Mouse (Mus musculus) lung, embryonic 14.5 days (tissue): ENCODE results near the gene Arid1a. TPM values are rescaled to one million over a fixed set of nuclear protein-coding genes. Genes with fewer than 3 reads are reported as not detected.
"Not testable (repeated sequence)": the region's sequence is repeated elsewhere in the genome, so short reads cannot be mapped to it uniquely, and the experiment has no call there.

Source experiments
- ATAC-seq: fragments of 200-750 bp; cut with Nextera tagmentation; 2 replicates; pipeline ENCODE4 v1.8.0; 2017; ENCODE audit warnings: mild to moderate bottlenecking, moderate TSS enrichment, moderate library complexity; ENCODE audit not compliant: insufficient read depth
- DNase-seq: peaks from one replicate; pipeline ENCODE4 v3.0.0-alpha.2; 2015
- H3K27ac ChIP-seq: fragments of 300-500 bp; sonication (generic); 2 replicates; pipeline ENCODE4 v1.5.1; 2014; ENCODE audit warnings: low read depth, mild to moderate bottlenecking, moderate library complexity
- H3K27me3 ChIP-seq: fragments of 300-500 bp; sonication (generic); 2 replicates; pipeline ENCODE4 v1.6.1; 2014; ENCODE audit warnings: low read length, control low read depth; ENCODE audit not compliant: insufficient read depth
- H3K36me3 ChIP-seq: fragments of 300-500 bp; sonication (generic); 2 replicates; pipeline ENCODE4 v1.6.1; 2014; ENCODE audit warnings: control low read depth; ENCODE audit not compliant: insufficient read depth
- H3K4me1 ChIP-seq: fragments of 300-500 bp; sonication (generic); 2 replicates; pipeline ENCODE4 v1.6.1; 2014; ENCODE audit warnings: antibody characterized with exemption, control low read depth; ENCODE audit not compliant: insufficient read depth
- H3K4me2 ChIP-seq: fragments of 300-500 bp; sonication (generic); 2 replicates; pipeline ENCODE4 v1.6.1; 2014; ENCODE audit warnings: mild to moderate bottlenecking
- H3K4me3 ChIP-seq: fragments of 300-500 bp; sonication (generic); 2 replicates; pipeline ENCODE4 v1.5.1; 2014; ENCODE audit warnings: low read depth, low read length
- H3K9ac ChIP-seq: fragments of 300-500 bp; sonication (generic); 2 replicates; pipeline ENCODE4 v1.6.1; 2014
- H3K9me3 ChIP-seq: fragments of 300-500 bp; sonication (generic); 2 replicates; pipeline ENCODE4 v1.6.1; 2016; ENCODE audit warnings: low read depth, low read length, control low read depth
- CTCF ChIP-seq: IDR thresholded peaks from 2 replicates; pipeline ENCODE4 v1.5.1; 2016; ENCODE audit warnings: antibody characterized with exemption, low read depth
- WGBS: fragments of 180-500 bp; shearing (Covaris S2); extraction: QIAGEN DNeasy Blood & Tissue Kit; methylation state at CpG from one replicate; pipeline ENCODE4 v1.1.7; 2014; 5-methylcytosine and 5-hydroxymethylcytosine counted together
- polyA plus RNA-seq: library from polyadenylated mRNA; unstranded; fragments of >200 nt; fragmentation: Nextera tagmentation; extraction: Ambion mirVana; gene quantifications from 2 replicates; pipeline ENCODE4 v1.2.1, GENCODE M21; 2014

Gene Arid1a
- polyA plus RNA-seq, 1 experiment from 2014 or later: 44.7 TPM

GRCm38 (mm10) chr4:133659497-133660192 lies 96.9 kb downstream of the Arid1a start:
- no peaks in the 10 kb centered on the region for H3K27me3 ChIP-seq
- DNase-seq: peak; percentile 77
- H3K4me3 ChIP-seq: peak overlapping the region; percentile 34
- no peak for TF ChIP-seq CTCF
- H3K27ac ChIP-seq: peak overlapping the region; percentile 98
- WGBS: 4% methylated on average over 15 of the region's 15 CpGs
- peaks cover 25% of the 10 kb centered on the region for H3K4me1 ChIP-seq
- no peaks in the 10 kb centered on the region for H3K9me3 ChIP-seq
- ATAC-seq: peak; percentile 36
- peak overlapping the region; percentile 71 for H3K4me2 ChIP-seq
- peaks cover 13% of the 10 kb centered on the region; the same call in 1 of the 2 replicates for H3K36me3 ChIP-seq
- peak overlapping the region; percentile 50 for H3K9ac ChIP-seq

- H3K9me3 ChIP-seq: no peaks in the 10 kb centered on the region
- peak overlapping the region; percentile 98; the same call in 1 of the 2 replicates for H3K27ac ChIP-seq
- peak overlapping the region; percentile 71; the same call in 1 of the 2 replicates for H3K4me2 ChIP-seq
- no peaks in the 10 kb centered on the region for H3K27me3 ChIP-seq
- peaks cover 25% of the 10 kb centered on the region for H3K4me1 ChIP-seq
- H3K36me3 ChIP-seq: peaks cover 10% of the 10 kb centered on the region; the same call in 1 of the 2 replicates
- H3K4me3 ChIP-seq: no peak overlapping the region
- 37% methylated on average over 2 of the region's 2 CpGs for WGBS
- ATAC-seq (no peak), DNase-seq (no peak)
- no peak overlapping the region for H3K9ac ChIP-seq
- TF ChIP-seq CTCF: no peak
These were observed 97.8 kb downstream of the Arid1a start for GRCm38 (mm10) chr4:133658729-133659128.

DNA sequence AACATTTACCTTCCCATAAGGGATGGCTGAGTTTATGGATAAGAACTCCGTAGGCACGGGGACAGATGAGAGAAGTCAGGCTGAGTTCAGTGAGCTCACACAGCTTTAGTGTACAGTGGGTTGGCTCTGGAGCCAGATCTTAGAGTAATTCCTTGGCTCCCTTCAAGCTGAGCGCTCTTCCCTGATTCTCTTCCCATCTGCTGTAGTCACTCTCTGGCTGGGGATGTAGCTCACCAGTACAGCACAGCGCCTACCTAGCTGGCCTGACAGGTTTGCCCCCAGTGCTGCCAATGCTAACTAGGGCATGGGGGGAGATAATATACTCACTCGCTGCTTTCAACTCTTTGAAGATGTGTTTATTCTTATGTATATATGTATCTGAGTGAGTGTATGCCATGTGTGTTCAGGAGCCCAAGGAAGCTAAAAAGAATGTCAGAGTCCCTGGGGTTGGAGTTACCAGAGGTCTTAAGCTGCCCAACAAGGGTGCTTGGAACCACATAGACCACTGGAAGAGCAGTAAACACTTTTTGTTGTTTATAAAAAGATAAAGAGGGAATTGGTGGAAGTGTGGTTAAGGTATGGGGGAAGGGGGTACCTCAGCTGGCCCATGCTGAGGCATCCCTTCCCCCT lies 98.6 kb downstream of the Arid1a start:
- H3K9me3 ChIP-seq: no peaks in the 10 kb centered on the region
- H3K4me2 ChIP-seq: no peak overlapping the region
- ATAC-seq (no peak), DNase-seq (no peak)
- H3K36me3 ChIP-seq: peaks cover 10% of the 10 kb centered on the region; the same call in 1 of the 2 replicates
- H3K27me3 ChIP-seq: no peaks in the 10 kb centered on the region
- no peak for TF ChIP-seq CTCF
- 0 out of 2 replicates have a peak overlapping the region, but pooled peaks have one; percentile 13 for H3K27ac ChIP-seq
- H3K9ac ChIP-seq: no peak overlapping the region
- no peak overlapping the region for H3K4me3 ChIP-seq
- 44% methylated on average over 5 of the region's 5 CpGs for WGBS
- H3K4me1 ChIP-seq: peaks cover 25% of the 10 kb centered on the region

DNA sequence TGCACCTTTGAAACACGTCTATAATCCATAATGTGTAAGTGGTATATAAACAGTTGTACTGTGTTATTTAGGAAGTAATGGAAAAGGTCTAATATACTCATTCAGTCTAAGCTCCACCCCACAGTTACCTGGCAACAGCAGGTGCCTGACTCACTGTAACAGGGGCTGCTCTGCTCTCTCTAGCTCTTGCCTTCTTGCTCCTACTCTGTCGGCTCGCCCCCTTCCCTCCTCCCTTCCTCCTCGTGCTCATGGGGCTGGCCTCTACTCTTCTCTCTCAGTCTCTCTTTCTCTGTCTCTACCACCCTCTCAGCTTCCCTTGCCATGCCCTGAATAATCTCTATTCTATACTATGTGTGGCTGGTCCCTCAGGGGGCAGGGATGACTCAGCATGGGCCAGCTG lies 99.6 kb downstream of the Arid1a start:
- DNase-seq (no peak), ATAC-seq (no peak)
- no peak overlapping the region for H3K9ac ChIP-seq
- H3K4me3 ChIP-seq: no peak overlapping the region
- H3K9me3 ChIP-seq: no peaks in the 10 kb centered on the region
- 20% methylated on average over 4 of the region's 4 CpGs for WGBS
- H3K4me1 ChIP-seq: peaks cover 25% of the 10 kb centered on the region
- TF ChIP-seq CTCF: no peak
- no peak overlapping the region for H3K27ac ChIP-seq
- H3K27me3 ChIP-seq: no peaks in the 10 kb centered on the region
- H3K4me2 ChIP-seq: no peak overlapping the region
- H3K36me3 ChIP-seq: peaks cover 3% of the 10 kb centered on the region; the same call in 1 of the 2 replicates

DNA sequence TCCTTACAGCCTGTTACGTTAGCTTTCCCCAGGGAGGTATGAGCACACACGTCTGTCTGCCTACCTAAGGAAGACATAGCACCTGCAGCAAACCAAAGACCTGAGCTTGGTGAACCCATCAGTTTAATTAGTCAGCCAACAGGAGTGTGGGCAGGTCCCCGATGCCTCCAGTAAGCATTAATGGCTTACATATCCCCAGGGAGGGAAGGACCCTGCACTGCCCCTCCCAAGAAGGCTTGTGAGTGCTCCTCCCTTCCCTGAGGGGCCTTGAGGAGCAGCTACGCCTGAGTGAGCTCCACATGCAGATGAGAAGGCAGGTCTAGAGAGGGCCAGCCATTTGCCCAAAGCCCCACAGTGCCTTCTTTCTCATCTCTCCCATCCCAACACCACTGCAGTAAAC lies 100.3 kb downstream of the Arid1a start:
- 48% methylated on average over 4 of the region's 4 CpGs for whole genome bisulfite sequencing
- no peak for DNase-seq
- Histone ChIP-seq H3K4me1 (peaks cover 27% of the 10 kb centered on the region), H3K27ac (no peak overlapping the region), H3K36me3 (no peaks in the 10 kb centered on the region), H3K27me3 (no peaks in the 10 kb centered on the region), H3K9ac (no peak overlapping the region), H3K4me2 (no peak overlapping the region), H3K9me3 (no peaks in the 10 kb centered on the region), H3K4me3 (no peak overlapping the region)
- ATAC-seq: no peak
- no peak for TF ChIP-seq CTCF

- H3K9me3 ChIP-seq, H3K4me1 ChIP-seq, H3K4me3 ChIP-seq, H3K27me3 ChIP-seq, DNase-seq, H3K36me3 ChIP-seq, ATAC-seq, H3K9ac ChIP-seq, H3K27ac ChIP-seq, H3K4me2 ChIP-seq: not testable (repeated sequence)
- WGBS: 92% methylated on average over 5 of the region's 5 CpGs
These were observed 102.5 kb downstream of the Arid1a start for GRCm38 (mm10) chr4:133654070-133654469.

DNA sequence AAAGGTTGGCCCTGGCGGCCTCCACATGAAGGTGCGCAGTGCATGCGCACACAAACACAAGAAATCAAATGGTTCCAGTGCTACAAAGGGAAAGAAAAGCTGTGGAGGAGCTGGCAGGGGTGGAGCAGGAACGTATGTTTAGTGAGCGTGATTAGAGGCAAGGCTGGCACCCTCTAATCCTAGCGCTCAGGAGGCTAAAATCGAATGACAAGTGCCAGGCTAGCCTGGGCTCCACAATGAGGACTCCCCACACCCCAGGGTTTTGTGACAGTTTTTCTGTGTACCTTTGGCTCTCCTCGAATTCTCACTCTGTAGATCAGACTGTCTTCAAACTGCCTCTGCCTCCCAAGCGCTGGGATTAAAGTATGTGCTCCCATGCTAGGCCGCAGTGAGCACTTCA lies 103.8 kb downstream of the Arid1a start:
- H3K9ac ChIP-seq: no peak overlapping the region
- H3K4me2 ChIP-seq: no peak overlapping the region
- WGBS: 73% methylated on average over 10 of the region's 10 CpGs
- H3K27me3 ChIP-seq: no peaks in the 10 kb centered on the region
- H3K27ac ChIP-seq: no peak overlapping the region
- no peak overlapping the region for H3K4me3 ChIP-seq
- DNase-seq (no peak), ATAC-seq (no peak)
- H3K9me3 ChIP-seq: no peaks in the 10 kb centered on the region
- H3K36me3 ChIP-seq: no peaks in the 10 kb centered on the region
- TF ChIP-seq CTCF: no peak
- H3K4me1 ChIP-seq: 0 out of 2 replicates have a peak, but pooled peaks cover 3% of the 10 kb centered on the region
